Mouse (Mus musculus) intestine, embryonic 14.5 days (tissue): ENCODE results near the gene Adamtsl3. TPM values are rescaled to one million over a fixed set of nuclear protein-coding genes. Genes with fewer than 3 reads are reported as not detected.
A peak's percentile ranks its signal among the peaks of the same experiment; 100 is the strongest.

Experiments used
- ATAC-seq: fragments of 200-750 bp; cut with Nextera tagmentation; replicated peaks from 2 replicates; pipeline ENCODE4 v1.8.0; 2017; ENCODE audit warnings: low read depth, moderate number of reproducible peaks, moderate TSS enrichment, moderate library complexity; ENCODE audit not compliant: low FRiP score, low TSS enrichment
- DNase-seq: peaks from one replicate; pipeline ENCODE4 v3.0.0-alpha.2; 2018; ENCODE audit warnings: low spot score
- H3K27ac ChIP-seq: fragments of 300-500 bp; sonication (generic); 2 replicates; pipeline ENCODE4 v1.5.1; 2014; ENCODE audit warnings: low read depth, mild to moderate bottlenecking, control low read depth
- H3K27me3 ChIP-seq: fragments of 300-500 bp; sonication (generic); replicated peaks from 2 replicates; pipeline ENCODE4 v1.6.1; 2014; ENCODE audit warnings: low read length, control low read depth; ENCODE audit not compliant: control insufficient read depth, insufficient read depth
- H3K36me3 ChIP-seq: fragments of 300-500 bp; sonication (generic); 2 replicates; pipeline ENCODE4 v1.6.1; 2014; ENCODE audit warnings: low read length, control low read depth; ENCODE audit not compliant: control insufficient read depth, insufficient read depth
- H3K4me1 ChIP-seq: fragments of 300-500 bp; sonication (generic); replicated peaks from 2 replicates; pipeline ENCODE4 v1.6.1; 2014; ENCODE audit warnings: low read length, control low read depth, mixed read lengths; ENCODE audit not compliant: control insufficient read depth, insufficient read depth
- H3K4me2 ChIP-seq: fragments of 300-500 bp; sonication (generic); 2 replicates; pipeline ENCODE4 v1.6.1; 2014; ENCODE audit warnings: low read length
- H3K4me3 ChIP-seq: fragments of 300-500 bp; sonication (generic); 2 replicates; pipeline ENCODE4 v1.5.1; 2014; ENCODE audit warnings: low read depth, low read length, control low read depth, mixed read lengths
- H3K9ac ChIP-seq: fragments of 300-500 bp; sonication (generic); 2 replicates; pipeline ENCODE4 v1.6.1; 2014; ENCODE audit warnings: mild to moderate bottlenecking, low read length
- H3K9me3 ChIP-seq: fragments of 300-500 bp; sonication (generic); 2 replicates; pipeline ENCODE4 v1.6.1; 2016; ENCODE audit warnings: low read length, control low read depth; ENCODE audit not compliant: control insufficient read depth
- WGBS: fragments of 180-500 bp; shearing (Covaris S2); extraction: QIAGEN DNeasy Blood & Tissue Kit; methylation state at CpG from one replicate; pipeline ENCODE4 v1.1.7; 2014; 5-methylcytosine and 5-hydroxymethylcytosine counted together
- polyA plus RNA-seq: library from polyadenylated mRNA; unstranded; fragments of >200 nt; fragmentation: Nextera tagmentation; extraction: Ambion mirVana; gene quantifications from 2 replicates; pipeline ENCODE4 v1.2.1, GENCODE M21; 2014

Gene Adamtsl3
- polyA plus RNA-seq, 1 experiment from 2014 or later: 0.41 TPM

DNA sequence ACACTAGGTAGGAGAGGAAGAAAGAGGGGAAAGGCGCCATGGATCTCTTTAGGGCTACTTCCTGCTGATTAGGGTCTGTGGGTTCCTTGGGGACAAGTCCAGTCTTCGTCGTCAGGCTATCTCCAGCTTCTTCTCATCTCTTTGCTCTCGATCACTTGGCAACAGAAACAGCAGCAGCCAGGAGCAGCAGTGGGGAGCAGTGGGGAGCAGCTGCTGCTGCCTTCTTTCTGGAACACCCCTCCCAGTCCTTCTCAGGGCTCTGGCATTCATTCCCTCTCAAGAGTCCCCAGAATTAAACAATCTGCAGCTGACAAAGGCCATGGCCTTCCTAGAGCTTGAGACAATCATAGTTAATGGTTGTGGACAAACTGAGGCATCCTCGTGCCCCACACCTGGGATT, 7.6 kb upstream of the Adamtsl3 start:
- no peaks in the 10 kb centered on the region for H3K36me3 ChIP-seq
- H3K4me3 ChIP-seq: no peak overlapping the region
- H3K9me3 ChIP-seq: no peaks in the 10 kb centered on the region
- H3K4me1 ChIP-seq: no peaks in the 10 kb centered on the region
- DNase-seq (no peak), ATAC-seq (no peak)
- no peak overlapping the region for H3K9ac ChIP-seq
- H3K27ac ChIP-seq: no peak overlapping the region
- 58% methylated on average over 5 of the region's 5 CpGs for WGBS
- H3K27me3 ChIP-seq: no peaks in the 10 kb centered on the region
- H3K4me2 ChIP-seq: no peak overlapping the region

DNA sequence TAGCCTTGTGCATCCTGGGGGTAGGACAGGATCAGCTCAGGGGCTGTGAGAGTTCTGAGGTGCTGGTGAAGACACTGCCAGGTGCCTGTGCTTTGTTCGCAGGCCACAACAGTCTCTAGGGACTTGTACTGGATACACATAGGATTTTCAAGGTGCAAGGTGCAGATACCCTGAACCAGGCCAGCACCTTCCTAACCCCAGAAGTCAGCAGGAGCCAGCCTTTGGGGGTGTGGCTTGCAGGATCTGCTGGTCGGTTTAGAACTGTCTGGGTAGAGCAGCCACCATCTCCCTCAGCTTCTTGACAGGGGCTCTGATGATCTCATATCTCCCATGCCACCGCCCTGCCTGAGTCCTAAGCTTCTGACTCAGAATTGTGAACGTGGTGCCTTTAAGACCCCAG, 5.7 kb upstream of the Adamtsl3 start:
- Histone ChIP-seq H3K27ac (no peak overlapping the region), H3K9me3 (no peaks in the 10 kb centered on the region), H3K4me2 (no peak overlapping the region), H3K9ac (no peak overlapping the region), H3K4me3 (no peak overlapping the region), H3K36me3 (no peaks in the 10 kb centered on the region), H3K27me3 (peaks cover 16% of the 10 kb centered on the region), H3K4me1 (no peaks in the 10 kb centered on the region)
- DNase-seq (no peak), ATAC-seq (no peak)
- 63% methylated on average over 4 of the region's 4 CpGs for WGBS

DNA sequence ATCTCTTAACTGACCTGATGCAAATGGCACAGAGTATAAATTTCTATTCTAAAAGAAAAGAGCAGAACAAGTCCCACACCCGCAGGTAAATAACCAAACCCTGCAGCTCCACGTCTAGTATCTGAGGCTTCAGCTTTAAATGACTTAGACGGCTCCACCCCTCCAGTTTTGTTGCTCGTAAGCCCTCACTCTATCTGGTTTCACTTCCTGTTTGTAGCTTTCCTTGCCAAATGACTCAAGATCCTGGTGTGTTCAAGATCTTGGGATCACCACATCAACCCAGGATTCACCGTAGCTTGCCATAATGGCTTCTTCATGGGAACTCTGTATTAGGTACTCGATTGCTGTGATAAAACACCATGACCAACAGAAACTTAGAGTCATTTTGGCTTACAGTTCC, 4.6 kb upstream of the Adamtsl3 start:
- no peak overlapping the region for H3K4me3 ChIP-seq
- H3K9me3 ChIP-seq: no peaks in the 10 kb centered on the region
- H3K27me3 ChIP-seq: peaks cover 26% of the 10 kb centered on the region
- DNase-seq (no peak), ATAC-seq (no peak)
- H3K4me1 ChIP-seq: no peaks in the 10 kb centered on the region; the same call in 1 of the 2 replicates
- H3K27ac ChIP-seq: no peak overlapping the region
- no peaks in the 10 kb centered on the region for H3K36me3 ChIP-seq
- no peak overlapping the region for H3K4me2 ChIP-seq
- WGBS: 59% methylated on average over 6 of the region's 6 CpGs
- H3K9ac ChIP-seq: no peak overlapping the region

DNA sequence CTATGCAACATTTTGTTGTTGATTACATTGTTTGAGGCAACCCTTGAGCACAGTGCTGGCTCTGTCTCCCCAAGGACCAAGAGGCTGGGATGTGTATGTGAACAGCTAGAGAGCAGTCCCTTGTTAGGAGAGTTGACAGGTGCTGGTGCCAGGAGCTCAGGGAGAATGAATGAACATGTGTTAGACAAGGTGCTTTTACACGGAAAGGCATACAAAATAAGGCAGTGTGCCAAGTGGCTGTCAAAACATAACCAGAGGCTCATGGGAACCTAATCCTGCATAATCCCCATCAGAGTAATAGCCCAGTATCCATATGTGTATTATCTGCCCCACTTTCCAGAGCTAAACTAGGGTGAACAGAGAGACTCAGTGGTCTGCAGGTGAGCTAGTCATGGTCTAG, 1.5 kb upstream of the Adamtsl3 start:
- DNase-seq: peak; percentile 33
- 55% methylated on average over 1 of the region's 1 CpGs for WGBS
- Histone ChIP-seq H3K27me3 (peaks cover 53% of the 10 kb centered on the region), H3K27ac (no peak overlapping the region), H3K9ac (no peak overlapping the region), H3K4me1 (no peaks in the 10 kb centered on the region; the same call in 1 of the 2 replicates), H3K36me3 (no peaks in the 10 kb centered on the region), H3K4me3 (no peak overlapping the region), H3K9me3 (no peaks in the 10 kb centered on the region), H3K4me2 (no peak overlapping the region)
- no peak for ATAC-seq

DNA sequence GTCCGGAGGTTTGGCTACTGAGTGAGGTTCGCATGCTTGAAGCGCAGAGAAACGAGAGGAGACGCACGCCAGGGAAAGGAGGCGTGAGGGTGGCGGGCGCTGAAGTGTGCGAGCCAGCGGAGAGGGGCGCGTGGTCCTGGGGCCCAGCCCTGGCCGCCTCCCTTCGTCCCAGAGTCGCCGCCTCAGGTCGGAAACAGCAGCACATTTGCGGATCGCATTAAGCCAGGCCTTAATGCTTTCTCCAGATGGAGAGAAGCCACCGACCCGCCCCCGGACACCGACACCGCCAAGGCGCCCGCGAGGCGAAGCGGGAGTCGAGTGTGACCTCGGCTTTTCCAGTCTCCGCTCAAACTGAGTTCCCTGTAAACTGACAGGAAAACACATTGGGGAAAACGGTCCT, 638 bp downstream of the Adamtsl3 start:
- Histone ChIP-seq H3K9me3 (no peaks in the 10 kb centered on the region), H3K27ac (no peak overlapping the region), H3K4me1 (no peaks in the 10 kb centered on the region; the same call in 1 of the 2 replicates), H3K36me3 (no peaks in the 10 kb centered on the region), H3K4me2 (peak overlapping the region; percentile 90), H3K4me3 (peak overlapping the region; percentile 49), H3K9ac (no peak overlapping the region), H3K27me3 (peaks cover 53% of the 10 kb centered on the region)
- under 1% methylated on average over 34 of the region's 34 CpGs for WGBS
- ATAC-seq (no peak), DNase-seq (no peak)

DNA sequence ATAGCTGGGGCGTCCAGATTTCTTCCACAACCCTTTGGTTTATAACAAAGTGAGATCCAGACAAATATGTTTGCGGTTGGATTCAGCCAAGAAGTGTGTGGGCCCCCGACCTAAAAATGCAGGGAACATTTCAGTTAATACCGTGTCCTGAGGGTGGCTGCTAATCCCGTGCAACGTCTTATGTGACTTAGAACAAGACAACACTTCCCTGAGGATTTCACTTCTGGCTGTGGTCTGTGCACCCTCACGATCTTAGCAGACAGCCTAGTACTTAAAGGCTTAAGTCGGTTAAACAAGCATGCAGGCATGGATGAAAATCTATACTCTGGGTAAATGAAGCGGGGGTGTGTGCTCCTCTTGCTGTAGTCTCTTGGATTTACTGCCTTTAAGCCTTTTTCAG, 2.6 kb downstream of the Adamtsl3 start:
- H3K4me3 ChIP-seq: no peak overlapping the region
- H3K27ac ChIP-seq: no peak overlapping the region
- ATAC-seq (no peak), DNase-seq (no peak)
- H3K4me1 ChIP-seq: peaks cover 4% of the 10 kb centered on the region; the same call in 1 of the 2 replicates
- H3K27me3 ChIP-seq: peaks cover 53% of the 10 kb centered on the region
- WGBS: 77% methylated on average over 9 of the region's 9 CpGs
- H3K36me3 ChIP-seq: no peaks in the 10 kb centered on the region
- H3K9ac ChIP-seq: no peak overlapping the region
- no peak overlapping the region for H3K4me2 ChIP-seq
- H3K9me3 ChIP-seq: no peaks in the 10 kb centered on the region

DNA sequence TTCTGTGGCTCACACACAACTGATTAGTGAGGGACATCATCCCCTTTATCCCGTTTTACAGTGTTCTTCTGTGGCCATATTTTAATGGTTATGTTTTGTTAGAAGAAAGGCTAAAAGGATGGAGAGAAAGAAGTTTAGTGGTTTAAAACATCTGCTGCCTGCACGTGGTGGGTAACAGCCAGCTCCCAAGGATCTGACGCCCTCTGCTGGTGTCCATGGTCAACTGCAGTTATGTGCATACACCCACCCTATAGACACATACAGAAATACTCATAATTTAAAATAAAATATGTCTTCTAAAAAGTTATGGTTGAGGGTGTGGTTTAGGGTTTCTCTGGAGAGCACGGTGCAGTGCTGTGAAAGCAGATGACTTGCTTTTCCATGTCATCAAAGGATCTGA, 3.0 kb downstream of the Adamtsl3 start:
- H3K4me2 ChIP-seq: no peak overlapping the region
- H3K4me1 ChIP-seq: peaks cover 4% of the 10 kb centered on the region; the same call in 1 of the 2 replicates
- no peaks in the 10 kb centered on the region for H3K36me3 ChIP-seq
- H3K27me3 ChIP-seq: peaks cover 50% of the 10 kb centered on the region
- no peak overlapping the region for H3K27ac ChIP-seq
- no peak overlapping the region for H3K9ac ChIP-seq
- no peaks in the 10 kb centered on the region for H3K9me3 ChIP-seq
- WGBS: 74% methylated on average over 4 of the region's 4 CpGs
- H3K4me3 ChIP-seq: no peak overlapping the region
- DNase-seq: no peak
- ATAC-seq: no peak

DNA sequence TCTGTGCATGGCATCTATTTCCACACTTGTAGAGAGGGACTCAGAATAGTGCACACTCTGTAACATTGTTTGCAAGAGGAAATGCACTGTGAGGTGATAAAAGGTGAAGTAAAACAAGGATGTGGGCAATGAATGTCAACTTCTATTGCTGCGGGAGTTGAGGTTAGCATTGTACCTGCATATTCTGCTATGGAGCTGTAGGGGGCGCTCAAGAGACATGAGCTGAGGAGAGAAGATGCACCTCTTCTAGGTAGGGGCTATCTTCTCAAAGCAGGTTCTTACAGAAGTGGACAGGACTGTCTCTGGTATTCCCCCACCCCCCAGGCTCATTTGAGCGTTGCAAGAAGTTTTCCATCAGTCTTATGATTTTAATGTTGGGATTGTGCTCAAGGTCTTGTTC, 3.7 kb downstream of the Adamtsl3 start:
- Histone ChIP-seq H3K27me3 (peaks cover 43% of the 10 kb centered on the region), H3K27ac (no peak overlapping the region), H3K4me3 (no peak overlapping the region), H3K36me3 (no peaks in the 10 kb centered on the region), H3K4me1 (peaks cover 4% of the 10 kb centered on the region; the same call in 1 of the 2 replicates), H3K9ac (no peak overlapping the region), H3K9me3 (no peaks in the 10 kb centered on the region), H3K4me2 (no peak overlapping the region)
- WGBS: 54% methylated on average over 3 of the region's 3 CpGs
- DNase-seq (no peak), ATAC-seq (no peak)

DNA sequence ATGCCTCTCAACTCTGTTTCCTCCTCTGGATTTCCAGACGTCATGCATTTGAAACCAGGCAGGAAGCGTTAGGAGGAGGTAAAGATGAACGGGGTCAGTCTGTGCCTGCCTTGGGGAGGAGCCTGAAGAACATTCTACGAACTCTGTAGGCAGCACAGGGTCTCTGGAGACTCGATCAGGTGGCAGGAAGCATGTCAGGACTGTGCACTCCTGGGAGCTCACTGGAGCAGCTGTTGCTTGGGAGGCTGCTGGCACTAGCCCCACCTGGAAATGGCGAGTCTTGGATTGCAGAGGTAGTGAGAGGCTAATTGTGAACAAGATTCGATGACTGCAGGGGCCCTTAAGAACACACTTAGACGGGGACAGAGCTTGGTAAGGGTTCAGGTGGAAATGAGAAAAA, 6.0 kb downstream of the Adamtsl3 start:
- DNase-seq (peak; percentile 46), ATAC-seq (no peak)
- Histone ChIP-seq H3K4me1 (0 out of 2 replicates have a peak, but pooled peaks cover 4% of the 10 kb centered on the region), H3K27me3 (peaks cover 21% of the 10 kb centered on the region), H3K9ac (no peak overlapping the region), H3K9me3 (no peaks in the 10 kb centered on the region), H3K36me3 (no peaks in the 10 kb centered on the region), H3K27ac (no peak overlapping the region), H3K4me2 (no peak overlapping the region), H3K4me3 (no peak overlapping the region)
- WGBS: 25% methylated on average over 8 of the region's 8 CpGs
